Mouse (Mus musculus): ENCODE data around the gene Pmvk.

Pmvk gene

GRCm38 (mm10) chr3:89482249-89482648, 27.9 kb downstream of the Pmvk start:
- DNase-seq = no peak

- peak; percentile 56 to 77 for DNase-seq
Observed at GRCm38 (mm10) chr3:89484766-89485524, 30.6 kb downstream of the Pmvk start.

- no peak for DNase-seq
Observed at GRCm38 (mm10) chr3:89486111-89486510, 31.8 kb downstream of the Pmvk start.

GRCm38 (mm10) chr3:89486916-89487702, 32.8 kb downstream of the Pmvk start:
- no peak for DNase-seq

- DNase-seq = no peak
Observed at GRCm38 (mm10) chr3:89490790-89491189, 36.4 kb downstream of the Pmvk start.

GRCm38 (mm10) chr3:89491559-89491958, 37.2 kb downstream of the Pmvk start:
- DNase-seq = no peak

- no peak for DNase-seq
Observed at GRCm38 (mm10) chr3:89492701-89493151, 38.4 kb downstream of the Pmvk start.

GRCm38 (mm10) chr3:89494630-89495029, 40.3 kb downstream of the Pmvk start:
- DNase-seq = no peak

- DNase-seq = no peak
Observed at GRCm38 (mm10) chr3:89496366-89496765, 42.0 kb downstream of the Pmvk start.

GRCm38 (mm10) chr3:89499696-89500095, 45.4 kb downstream of the Pmvk start:
- DNase-seq = no peak

GRCm38 (mm10) chr3:89501486-89501885, 47.1 kb downstream of the Pmvk start:
- no peak for DNase-seq

GRCm38 (mm10) chr3:89502551-89502950, 48.2 kb downstream of the Pmvk start:
- no peak for DNase-seq

- DNase-seq = no peak
Observed at GRCm38 (mm10) chr3:89508041-89508440, 53.7 kb downstream of the Pmvk start.

GRCm38 (mm10) chr3:89510979-89511378, 56.6 kb downstream of the Pmvk start:
- DNase-seq = peak in 1 of 2 experiments; percentile 32

- DNase-seq = no peak
Observed at GRCm38 (mm10) chr3:89511400-89511799, 57.1 kb downstream of the Pmvk start.

GRCm38 (mm10) chr3:89512225-89512624, 57.9 kb downstream of the Pmvk start:
- no peak for DNase-seq

GRCm38 (mm10) chr3:89515444-89515843, 61.1 kb downstream of the Pmvk start:
- DNase-seq = no peak

- no peak for DNase-seq
Observed at GRCm38 (mm10) chr3:89516321-89516720, 62.0 kb downstream of the Pmvk start.

Data from spleen, adult 18-20 months (tissue).